Mouse (Mus musculus): ENCODE results near the gene Wfdc9.
"Not testable (repeated sequence)": the region's sequence is repeated elsewhere in the genome, so short reads cannot be mapped to it uniquely, and the experiment has no call there.

Gene Wfdc9

DNA sequence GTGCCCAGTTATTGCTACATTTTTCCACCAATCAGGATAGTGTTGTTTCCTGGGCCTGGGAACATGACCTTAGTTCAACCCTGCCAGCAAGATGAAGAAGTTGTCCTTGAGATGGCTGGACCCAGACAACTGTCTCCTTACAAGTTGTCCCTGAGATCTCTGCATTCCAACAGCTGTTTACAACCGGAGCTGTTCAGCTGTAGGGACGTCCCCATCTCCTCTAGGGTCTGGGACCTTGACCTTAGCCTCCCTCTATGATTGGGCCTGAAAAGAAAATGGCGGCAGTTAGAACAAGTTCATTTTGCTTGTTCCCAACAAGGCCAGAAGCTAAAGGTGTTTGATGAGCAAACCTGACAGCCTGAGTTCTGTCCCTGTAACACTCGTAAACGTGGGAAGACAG is 37.3 kb downstream of the Wfdc9 start:
- no peak for DNase-seq (ENCODE audit: low spot score in 2 of 2)

DNA sequence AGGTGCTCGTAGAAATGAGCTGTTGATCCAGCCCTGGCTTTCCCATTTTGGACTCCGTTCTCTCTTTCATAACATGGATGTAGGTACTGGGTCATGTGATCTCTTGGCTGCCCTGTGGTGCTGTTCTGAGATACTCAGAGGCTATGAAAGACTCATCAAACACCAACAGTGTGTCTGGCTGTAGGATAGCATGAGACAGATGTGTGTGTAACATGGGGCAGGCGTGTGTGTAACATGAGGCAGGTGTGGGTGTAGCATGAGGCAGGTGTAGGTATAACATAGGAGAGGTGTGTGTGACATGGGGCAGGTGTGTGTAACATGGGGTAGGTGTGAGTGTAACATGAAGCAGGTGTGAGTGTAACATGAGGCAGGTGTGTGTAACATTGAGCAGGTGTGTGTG is 41.0 kb downstream of the Wfdc9 start:
- no peak for DNase-seq (ENCODE audit: low spot score in 2 of 2)

DNA sequence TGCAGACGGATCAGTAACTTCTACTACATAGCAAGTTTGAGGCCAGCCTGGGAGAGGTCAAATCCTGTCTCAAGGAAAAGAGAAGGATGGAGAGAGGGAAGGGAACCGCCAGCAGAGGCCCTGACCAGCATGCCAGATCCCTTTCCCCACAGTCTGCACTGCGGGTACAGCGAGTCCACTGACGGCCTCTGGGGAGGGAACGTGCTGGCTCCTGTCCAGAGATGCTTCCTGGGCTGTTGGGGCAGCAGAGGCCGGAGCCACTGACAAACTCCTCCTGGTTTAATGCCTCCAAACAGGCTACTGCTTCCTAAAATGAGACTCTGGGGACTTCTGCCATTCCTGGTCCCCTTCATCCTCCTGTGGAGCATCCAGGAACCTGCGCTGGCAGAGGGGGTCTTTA is 42.9 kb downstream of the Wfdc9 start, which contains the start of the genes Wfdc6b and Wfdc8:
TSS of gene Wfdc6b (plus strand) at position 52 of the 400 bp plus-strand sequence.
TSS of gene Wfdc8 (minus strand) at position 156 of the 400 bp plus-strand sequence.
- DNase-seq (ENCODE audit: low spot score in 2 of 2) = not testable (repeated sequence)

DNA sequence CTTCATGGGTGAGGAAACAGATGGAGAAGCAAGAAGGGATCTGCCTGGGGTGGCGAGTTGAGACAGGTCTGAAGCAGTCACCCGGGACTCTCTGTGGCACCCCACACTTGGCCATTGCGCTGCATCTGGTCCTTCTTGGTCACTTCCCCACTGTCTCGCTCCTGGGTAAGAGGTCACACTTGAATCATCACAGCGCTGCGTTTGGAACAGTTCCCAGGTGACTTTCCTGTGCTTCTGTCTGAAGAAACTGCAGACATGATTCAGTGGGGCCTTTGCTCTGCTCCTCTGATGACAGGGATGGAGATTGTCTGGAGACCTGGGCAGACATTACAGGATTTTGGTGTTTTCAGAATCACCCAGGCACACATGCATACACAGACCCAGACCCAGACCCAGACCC is 47.6 kb downstream of the Wfdc9 start:
- no peak for DNase-seq (ENCODE audit: low spot score in 2 of 2)

DNA sequence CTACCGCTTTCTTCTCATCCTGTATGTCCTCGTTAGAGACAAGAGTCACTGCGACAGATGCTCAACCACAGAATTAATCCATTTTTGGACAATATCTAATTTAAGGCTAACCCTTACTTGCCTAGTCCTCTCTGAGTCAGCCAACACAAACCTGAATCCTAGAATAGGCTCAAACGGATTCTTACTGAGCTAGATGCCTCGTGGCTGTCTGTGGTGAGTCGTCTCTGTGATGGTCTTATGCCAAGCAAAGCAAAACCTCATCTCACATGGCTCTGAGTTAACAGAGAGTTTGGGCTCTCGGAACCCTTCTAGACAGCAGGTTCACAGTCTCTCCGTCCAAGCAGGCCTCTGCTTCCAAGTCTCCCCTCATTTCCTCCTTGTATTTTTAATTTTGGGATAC is 52.0 kb downstream of the Wfdc9 start:
- no peak for DNase-seq (ENCODE audit: low spot score in 2 of 2)

DNA sequence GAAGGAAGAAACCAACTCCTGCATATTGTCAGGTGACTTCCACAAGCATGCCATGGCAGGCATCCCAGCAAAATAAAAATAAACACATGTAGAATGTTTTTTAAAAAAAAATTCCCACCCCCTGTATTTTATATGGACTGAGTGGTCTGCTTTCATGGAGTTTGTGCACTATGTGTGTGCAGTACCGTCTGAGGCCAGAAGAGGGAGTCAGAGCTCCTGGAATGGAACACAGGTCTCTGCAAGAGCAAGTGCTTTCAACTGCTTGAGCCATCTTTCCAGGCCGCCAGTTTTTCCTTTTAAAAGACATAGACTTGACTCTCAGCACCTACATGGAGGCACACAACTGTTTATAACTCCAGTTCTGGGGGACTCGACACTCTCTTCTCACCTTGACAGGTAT is 52.9 kb downstream of the Wfdc9 start:
- DNase-seq (ENCODE audit: low spot score in 2 of 2) = no peak

DNA sequence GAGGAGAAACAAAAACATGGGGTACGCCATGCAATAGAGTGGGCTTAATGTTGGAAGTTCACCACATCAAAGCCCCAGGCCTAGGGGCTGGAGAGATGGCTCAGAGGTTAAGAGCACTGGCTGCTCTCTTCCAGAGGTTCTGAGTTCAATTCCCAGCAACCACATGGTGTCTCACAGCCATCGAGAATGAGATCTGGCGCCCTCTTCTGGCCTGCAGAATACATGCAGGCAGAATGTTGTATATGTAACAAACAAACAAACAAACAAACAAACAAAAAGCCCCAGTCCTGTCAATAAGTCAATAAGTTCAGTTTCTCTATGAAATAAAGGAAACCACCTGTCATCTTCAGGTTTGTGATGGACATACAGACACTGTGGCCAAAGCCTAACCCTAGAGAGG is 56.2 kb downstream of the Wfdc9 start:
- no peak for DNase-seq (ENCODE audit: low spot score in 2 of 2)
